Mouse (Mus musculus) bone marrow, adult 2 months (tissue): ENCODE data around the gene Fam8a1.

ENCODE experiments used
- CTCF ChIP-seq: fragments of 200-500 bp; IDR thresholded peaks from 2 replicates; pipeline ENCODE4 v1.5.1; 2011; ENCODE audit warnings: low read length, control low read depth; ENCODE audit not compliant: control insufficient read depth, insufficient read depth
- POLR2A ChIP-seq: fragments of 200-500 bp; IDR thresholded peaks from 2 replicates; pipeline ENCODE4 v1.6.1; 2011; ENCODE audit warnings: low read depth, mild to moderate bottlenecking, control low read depth, low read length, borderline replicate concordance; ENCODE audit not compliant: control insufficient read depth

DNA sequence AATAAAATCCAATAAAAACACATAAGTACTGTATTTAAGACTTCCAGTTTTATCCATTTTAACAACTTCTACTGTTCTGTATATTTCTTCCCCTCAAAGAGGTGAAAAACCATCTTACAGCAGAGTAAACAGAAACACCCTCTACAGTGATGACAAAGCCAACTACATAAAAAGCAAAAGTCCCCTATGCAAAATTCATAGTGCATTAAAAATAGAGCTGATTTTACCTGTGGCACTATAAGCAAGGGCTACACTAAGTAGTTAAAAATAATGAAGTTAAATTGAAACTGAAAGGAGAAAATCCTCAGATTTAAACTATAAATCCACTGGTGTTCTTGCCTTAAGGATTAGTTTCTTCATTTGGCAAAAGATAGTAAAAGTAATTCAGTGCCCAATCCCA is 51.7 kb downstream of the Fam8a1 start:
- TF ChIP-seq CTCF = no peak
- no peak for TF ChIP-seq POLR2A
